Mouse (Mus musculus) embryonic stem cell, embryonic (primary cell): ENCODE measurements at regions not wholly inside any gene's neighbourhood (a gene's known extent, or its start where the extent isn't known, plus 50 kb on each side); places are given as distances from the start of the nearest gene placed in this dataset.

ENCODE experiments used
- CTCF ChIA-PET, 4 experiments: fragments of 300-600 bp in 2 of 4; fragments of 350-600 bp in 2 of 4; sonication (Branson Sonifier 250); formaldehyde crosslinking; loops; one replicate each; lab custom pipeline; 2022; ENCODE audit warnings: inconsistent platforms in 2 of 4; lab: Charles Lee
- POLR2A ChIA-PET, 4 experiments: fragments of 300-600 bp in 2 of 4; fragments of 350-600 bp in 2 of 4; sonication (Branson Sonifier 250); formaldehyde crosslinking; loops; one replicate each; lab custom pipeline; 2022; ENCODE audit warnings: antibody characterized with exemption in 4 of 4, inconsistent platforms in 1 of 4; lab: Charles Lee

DNA sequence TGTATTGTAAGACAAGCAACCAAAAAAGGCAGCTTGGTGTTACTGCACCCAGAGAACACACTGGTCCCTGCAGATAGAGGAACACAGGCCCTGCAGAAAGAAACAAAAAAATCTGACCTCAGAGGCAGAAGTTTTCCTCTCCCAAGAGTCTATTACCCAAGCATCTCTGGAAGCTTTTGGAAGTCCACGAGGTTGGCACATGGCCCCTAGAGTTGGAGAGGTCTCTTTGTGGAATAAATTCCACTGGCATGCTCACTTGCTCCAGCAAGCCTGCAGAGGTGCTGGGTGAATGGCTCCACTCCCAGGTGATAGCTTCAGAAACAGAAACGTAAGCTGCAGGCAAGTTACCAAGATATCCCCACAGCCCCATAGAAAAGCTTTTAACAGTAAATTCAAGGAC, 864.1 kb downstream of the Tmem114 start:
- CTCF ChIA-PET = no interaction called here
- POLR2A ChIA-PET = no interaction called here

GRCm38 (mm10) chr16:7559177-7559576, 865.8 kb downstream of the Tmem114 start:
- ChIA-PET POLR2A (no interaction called here), CTCF (no interaction called here)

DNA sequence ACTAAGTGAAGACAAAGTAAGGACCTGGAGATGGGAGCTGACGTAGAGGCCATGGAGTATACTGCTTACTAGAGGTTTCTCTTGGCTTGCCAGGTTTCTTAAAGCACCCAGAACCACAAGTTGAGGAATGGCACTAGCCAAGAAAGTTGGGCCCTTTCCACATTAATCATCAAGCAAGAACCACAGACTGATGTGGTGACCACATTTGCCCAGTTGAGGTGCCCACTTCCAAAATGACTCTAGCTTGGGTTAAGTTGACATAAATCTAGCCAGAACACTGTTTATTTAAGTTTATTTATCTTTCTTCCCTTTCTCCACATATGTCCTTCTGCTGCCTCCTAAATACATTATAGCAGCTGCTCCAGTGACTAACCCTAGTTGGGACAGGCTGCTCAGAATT, 866.3 kb downstream of the Tmem114 start:
- POLR2A ChIA-PET = no interaction called here
- CTCF ChIA-PET = no interaction called here

- ChIA-PET CTCF (no interaction called here), POLR2A (no interaction called here)
These were observed 869.0 kb downstream of the Tmem114 start for GRCm38 (mm10) chr16:7555911-7556310.

DNA sequence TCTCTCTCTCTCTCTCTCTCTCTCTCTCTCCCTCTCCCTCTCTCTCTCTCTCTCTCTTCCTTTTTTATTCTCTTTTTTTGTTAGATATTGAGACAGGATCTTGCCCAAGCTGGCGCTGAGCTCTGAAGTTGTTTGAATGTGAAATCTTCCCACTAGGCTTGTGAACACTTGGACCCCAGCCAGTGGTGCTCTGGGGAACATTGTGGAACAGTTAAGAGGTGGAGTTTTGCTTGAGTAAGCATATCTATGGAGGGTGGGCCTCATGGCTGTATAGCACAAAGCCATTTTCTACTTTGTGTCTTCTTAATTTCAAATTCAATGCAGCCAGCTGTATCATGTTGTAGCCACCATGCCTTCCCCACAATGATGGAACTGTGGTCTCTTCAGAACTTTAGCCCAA, 875.4 kb downstream of the Tmem114 start:
- CTCF ChIA-PET = no interaction called here
- POLR2A ChIA-PET = no interaction called here

DNA sequence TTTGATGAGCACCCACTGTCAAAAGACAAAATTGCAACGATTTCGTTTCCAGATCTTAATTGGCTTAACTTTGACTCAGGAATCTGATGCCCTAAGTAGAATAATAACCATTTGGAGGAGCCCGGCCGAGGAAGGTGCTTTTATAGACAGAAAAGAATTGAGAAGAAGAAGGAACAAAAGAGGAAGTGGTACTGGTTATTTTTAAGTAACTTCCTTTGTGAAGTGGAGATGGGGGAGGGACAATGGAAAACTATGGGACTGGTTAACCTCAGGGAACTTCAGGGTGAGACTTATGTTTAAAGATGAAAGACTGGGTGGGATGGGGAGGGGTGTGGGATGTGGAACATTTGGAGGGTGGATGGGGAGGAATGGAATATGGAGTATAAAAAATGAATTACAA, 880.9 kb downstream of the Tmem114 start:
- POLR2A ChIA-PET = no interaction called here
- CTCF ChIA-PET = no interaction called here

DNA sequence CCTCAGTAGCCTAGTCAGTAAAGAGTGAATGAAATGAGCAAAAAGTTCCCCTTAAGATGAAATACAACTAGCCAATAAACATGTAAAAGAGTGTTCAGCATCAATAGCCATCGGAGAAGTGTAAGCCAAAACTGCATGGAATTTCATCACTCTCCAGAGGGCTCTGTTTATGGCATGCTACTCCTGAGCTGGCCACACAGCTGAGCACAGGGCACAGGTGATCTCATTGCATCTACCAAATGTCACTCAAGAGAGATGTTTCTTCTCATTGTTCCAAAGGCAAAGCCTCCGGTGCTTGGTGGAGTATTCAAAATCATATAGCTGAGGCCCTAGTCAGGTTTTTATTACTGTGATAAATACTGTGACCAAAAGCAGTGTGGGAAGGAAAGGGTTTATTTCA, 895.1 kb downstream of the Tmem114 start:
- ChIA-PET POLR2A (no interaction called here), CTCF (interaction anchor here in 1 of 4 experiments (0.6 to 0.7 kb wide), 2 partner anchors 12 to 810 kb away, joined by 3 read pairs; no protein-coding TSS in a partner anchor)

GRCm38 (mm10) chr16:7528963-7529362, 896.0 kb downstream of the Tmem114 start:
- ChIA-PET POLR2A (no interaction called here), CTCF (interaction anchor here in 1 of 4 experiments (0.7 kb wide), 1 partner anchor 811 kb away, joined by 3 read pairs; no protein-coding TSS in a partner anchor)

- ChIA-PET POLR2A (no interaction called here), CTCF (no interaction called here)
These were observed 896.8 kb downstream of the Tmem114 start for GRCm38 (mm10) chr16:7527923-7528776.

DNA sequence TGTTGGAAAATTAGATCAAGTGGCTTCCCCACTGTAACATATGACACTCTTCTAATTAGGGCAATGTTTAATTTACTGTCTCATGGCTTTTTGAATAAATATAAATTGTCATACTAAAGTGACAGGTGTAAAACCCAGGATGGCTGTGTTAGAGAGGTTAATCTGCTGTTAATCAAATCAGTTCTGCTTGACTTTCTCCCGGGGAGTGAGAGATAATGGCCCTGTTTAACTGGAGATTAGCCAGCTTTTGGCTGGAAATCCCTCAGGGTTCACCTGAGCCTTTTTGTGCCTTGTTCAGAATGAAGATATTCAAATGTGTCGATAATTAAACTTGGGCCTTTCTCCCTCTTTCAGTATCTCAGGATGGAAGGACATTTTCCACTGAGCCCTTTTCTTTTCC, 906.2 kb downstream of the Tmem114 start:
- ChIA-PET CTCF (no interaction called here), POLR2A (no interaction called here)
